In the genomic region with DNA sequence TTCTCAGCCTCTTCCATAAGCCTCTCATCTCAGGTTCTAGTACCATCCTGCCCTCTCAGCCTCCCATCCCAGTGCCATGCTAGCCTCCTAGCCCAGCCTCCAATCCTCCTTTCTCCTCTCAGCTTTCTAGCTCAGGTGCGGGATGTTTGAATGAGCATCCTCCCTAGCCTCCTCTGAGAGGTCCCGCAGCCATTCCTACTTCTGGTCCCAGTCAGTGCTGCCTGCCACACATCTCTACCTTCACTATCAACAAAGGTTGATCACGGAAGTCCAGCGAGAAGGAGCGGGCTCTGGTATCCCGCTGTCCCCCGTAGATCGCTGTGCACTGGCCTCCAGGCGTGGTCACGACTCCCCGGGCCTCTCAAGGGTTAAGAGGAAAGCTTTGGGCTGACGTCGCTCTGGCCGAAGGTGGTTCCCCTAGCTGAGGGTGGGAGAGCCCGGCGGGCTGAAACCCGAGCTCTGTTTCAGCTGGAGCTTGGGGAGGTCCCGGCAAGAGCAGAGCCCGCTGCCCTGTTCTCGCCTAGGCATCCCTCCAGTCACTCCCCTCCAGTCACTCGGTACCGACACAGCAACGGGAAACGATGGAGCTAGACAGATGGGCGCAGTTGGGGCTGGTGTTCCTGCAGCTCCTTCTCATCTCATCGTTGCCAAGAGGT, we compare ENCODE assay signal across 8 mouse cellular contexts. TPM values are rescaled to one million over a fixed set of nuclear protein-coding genes. Genes with fewer than 3 reads are reported as not detected.
DNase-seq lines count a peak whose midpoint lies in the region; ATAC-seq lines count a peak whose summit lies in the region.

TSS of gene Pamr1 (plus strand) at position 402 of the 656 bp plus-strand sequence.

- H3K36me3 ChIP-seq in intestine, embryonic 15.5 days: no peaks in the 10 kb centered on the region
- no peaks in the 10 kb centered on the region for H3K36me3 ChIP-seq in liver, embryonic 11.5 days (ENCODE audit: control insufficient read depth, insufficient read depth, low read length)
- no peaks in the 10 kb centered on the region for H3K36me3 ChIP-seq in neural tube, embryonic 13.5 days

- peak within 1 kb of the TSS; percentile 69 for H3K4me2 ChIP-seq in intestine, embryonic 15.5 days (replicated peaks)
- peak within 1 kb of the TSS; percentile 59 for H3K4me2 ChIP-seq in liver, embryonic 11.5 days
- H3K4me2 ChIP-seq in neural tube, embryonic 13.5 days: peak within 1 kb of the TSS; percentile 69

- DNase-seq in adrenal gland, postnatal 14 days: peak; percentile 50
- DNase-seq in adrenal gland, adult 2 months: no peak
- peak; percentile 29 to 56 for DNase-seq in cerebellum, postnatal 14 days
- peak; percentile 56 for DNase-seq in gastrocnemius, postnatal 10 days
- no peak for DNase-seq in liver, embryonic 11.5 days (ENCODE audit: low spot score)
- no peak for DNase-seq in T-cell, adult 2 months (ENCODE audit: low spot score)

- peaks cover 18% of the 10 kb centered on the region for H3K4me1 ChIP-seq in intestine, embryonic 15.5 days (replicated peaks)
- 0 out of 2 replicates have a peak, but pooled peaks cover 3% of the 10 kb centered on the region for H3K4me1 ChIP-seq in liver, embryonic 11.5 days (replicated peaks; ENCODE audit: control insufficient read depth, insufficient read depth, low read length)
- H3K4me1 ChIP-seq in neural tube, embryonic 13.5 days (replicated peaks): peaks cover 33% of the 10 kb centered on the region

- H3K9ac ChIP-seq in intestine, embryonic 15.5 days: peak within 1 kb of the TSS; percentile 46
- H3K9ac ChIP-seq in liver, embryonic 11.5 days (ENCODE audit: low read depth, low read length): no peak within 1 kb of the TSS
- H3K9ac ChIP-seq in neural tube, embryonic 13.5 days: peak within 1 kb of the TSS; percentile 60

- H3K27me3 ChIP-seq in intestine, embryonic 15.5 days (replicated peaks): no peaks in the 10 kb centered on the region
- peaks cover 16% of the 10 kb centered on the region for H3K27me3 ChIP-seq in liver, embryonic 11.5 days (replicated peaks; ENCODE audit: control insufficient read depth, insufficient read depth, low read length)
- H3K27me3 ChIP-seq in neural tube, embryonic 13.5 days: peaks cover 22% of the 10 kb centered on the region

- WGBS in intestine, embryonic 15.5 days: 3% methylated on average over 26 of the region's 26 CpGs
- WGBS in liver, embryonic 11.5 days: 3% methylated on average over 26 of the region's 26 CpGs
- 2% methylated on average over 26 of the region's 26 CpGs for WGBS in neural tube, embryonic 13.5 days

- no peaks in the 10 kb centered on the region for H3K9me3 ChIP-seq in intestine, embryonic 15.5 days
- no peaks in the 10 kb centered on the region; the same call in 1 of the 2 replicates for H3K9me3 ChIP-seq in liver, embryonic 11.5 days (ENCODE audit: control insufficient read depth, low read length)
- no peaks in the 10 kb centered on the region for H3K9me3 ChIP-seq in neural tube, embryonic 13.5 days

- H3K27ac ChIP-seq in intestine, embryonic 15.5 days: no peak within 1 kb of the TSS; the same call in none of the 2 replicates
- H3K27ac ChIP-seq in liver, embryonic 11.5 days (ENCODE audit: low read depth, low read length): no peak within 1 kb of the TSS
- no peak within 1 kb of the TSS for H3K27ac ChIP-seq in neural tube, embryonic 13.5 days (replicated peaks)

- ATAC-seq in intestine, embryonic 15.5 days: peak; percentile 75
- ATAC-seq in liver, embryonic 11.5 days (replicated peaks; ENCODE audit: low FRiP score): peak; percentile 48
- peak; percentile 75 for ATAC-seq in neural tube, embryonic 13.5 days (ENCODE audit: low read depth)

- peak within 1 kb of the TSS; percentile 38 for H3K4me3 ChIP-seq in intestine, embryonic 15.5 days (replicated peaks)
- peak within 1 kb of the TSS; percentile 38 for H3K4me3 ChIP-seq in liver, embryonic 11.5 days (ENCODE audit: low read depth, low read length)
- peak within 1 kb of the TSS; percentile 41 for H3K4me3 ChIP-seq in neural tube, embryonic 13.5 days

RNA-seq across cellular contexts. Expression of gene Pamr1, which starts in this region (rescaled TPM):
- 4.8 and 4.9 TPM in 2 replicates for total RNA-seq in adrenal gland, postnatal 14 days (2021)
- total RNA-seq in adrenal gland, adult 2 months (2021): 1 to 10 TPM; 1.3 to 2.9 TPM
- 0.65 and 1.1 TPM in 2 replicates for polyA plus RNA-seq in adrenal gland, adult 2 months (2012; rRNA removed)
- 10 to 100 TPM; 20.7 to 30.6 TPM for total RNA-seq in gastrocnemius, postnatal 10 days (2021)
- polyA plus RNA-seq in intestine, embryonic 15.5 days (2015; fragmentation: Nextera tagmentation; extraction: Ambion mirVana): 39.1 and 43.5 TPM in 2 replicates
- 3.3 and 4.7 TPM in 2 replicates for polyA plus RNA-seq in liver, embryonic 11.5 days (2014; fragmentation: Nextera tagmentation; extraction: Ambion mirVana)
- 6.3 and 8.3 TPM in 2 replicates for polyA plus RNA-seq in neural tube, embryonic 13.5 days (2015; fragmentation: Nextera tagmentation; extraction: Ambion mirVana)

Comparison
In these comparisons a context has a peak if more than half of its experiments do, and no peak if none do; other contexts are left out.
1. DNase-seq: peak in adrenal gland, postnatal 14 days (single experiment), cerebellum, postnatal 14 days (2 of 2) and gastrocnemius, postnatal 10 days (single experiment); none in adrenal gland, adult 2 months (single experiment), liver, embryonic 11.5 days (single experiment) and T-cell, adult 2 months (single experiment).
2. Peak in every context shown above with its lines, with median percentiles within 50 percentile points of each other: ATAC-seq, H3K4me2 ChIP-seq and H3K4me3 ChIP-seq.